Mouse (Mus musculus) midbrain, embryonic 11.5 days (tissue): ENCODE measurements around the gene Tead3. TPM values are rescaled to one million over a fixed set of nuclear protein-coding genes. Genes with fewer than 3 reads are reported as not detected.

Experiments used
- polyA plus RNA-seq: library from polyadenylated mRNA; unstranded; fragments of >200 nt; fragmentation: Nextera tagmentation; extraction: Ambion mirVana; gene quantifications from 2 replicates; pipeline ENCODE4 v1.2.1, GENCODE M21; 2014

The Tead3 gene
- polyA plus RNA-seq, 1 experiment from 2014 or later = 3.5 TPM

Other genes with a start within 250 kb of the Tead3 start
- gene Scube3, start 208.7 kb downstream of the Tead3 start, polyA plus RNA-seq = 10.1 and 10.2 TPM in 2 replicates
- 24.6 and 30.2 TPM in 2 replicates for gene Zfp523, start 173.7 kb downstream of the Tead3 start, polyA plus RNA-seq
- 1.7 and 1.8 TPM in 2 replicates for gene Def6, start 143.0 kb downstream of the Tead3 start, polyA plus RNA-seq
- 1.7 and 1.8 TPM in 2 replicates for gene Ppard, start 118.1 kb downstream of the Tead3 start, polyA plus RNA-seq
- 18.5 and 19.5 TPM in 2 replicates for gene Fance, start 37.3 kb downstream of the Tead3 start, polyA plus RNA-seq
- gene Rpl10a, start 22.3 kb downstream of the Tead3 start, polyA plus RNA-seq = 465 and 471 TPM in 2 replicates
- gene Tulp1, start 14.4 kb upstream of the Tead3 start, polyA plus RNA-seq = 4.6 and 4.9 TPM in 2 replicates
- 9.8 and 10.9 TPM in 2 replicates for gene Fkbp5, start 166.7 kb upstream of the Tead3 start, polyA plus RNA-seq
- not detected in 2 replicates for gene Armc12, start 180.0 kb upstream of the Tead3 start, polyA plus RNA-seq
- gene Clpsl2, start 198.6 kb upstream of the Tead3 start, polyA plus RNA-seq = not detected in 2 replicates
- gene Clps, start 209.9 kb upstream of the Tead3 start, polyA plus RNA-seq = not detected in 2 replicates
- gene Lhfpl5, start 224.8 kb upstream of the Tead3 start, polyA plus RNA-seq = 1.4 and 2.0 TPM in 2 replicates